Mouse (Mus musculus): ENCODE results near the gene Gm45799.

The Gm45799 gene

DNA sequence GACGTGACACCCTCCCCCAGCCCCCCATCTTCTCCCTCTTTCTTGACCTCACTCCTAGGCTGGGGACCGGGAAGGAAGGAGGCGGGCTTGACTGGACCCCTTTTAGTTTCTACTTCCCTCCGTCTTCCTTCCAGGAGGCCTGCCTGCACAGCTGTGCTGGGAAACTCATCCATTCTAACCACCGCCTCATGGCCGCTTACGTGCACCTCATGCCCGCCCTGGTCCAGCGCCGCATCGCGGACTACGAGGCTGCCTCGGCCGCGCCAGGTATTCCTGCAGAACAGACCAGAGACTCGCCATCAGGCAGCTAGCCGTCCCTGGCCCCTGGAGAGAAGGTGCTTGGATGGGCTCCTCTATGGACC, 523 bp downstream of the Gm45799 start:
- DNase-seq (ENCODE audit: extremely low spot score, low read depth, low spot score): no peak

DNA sequence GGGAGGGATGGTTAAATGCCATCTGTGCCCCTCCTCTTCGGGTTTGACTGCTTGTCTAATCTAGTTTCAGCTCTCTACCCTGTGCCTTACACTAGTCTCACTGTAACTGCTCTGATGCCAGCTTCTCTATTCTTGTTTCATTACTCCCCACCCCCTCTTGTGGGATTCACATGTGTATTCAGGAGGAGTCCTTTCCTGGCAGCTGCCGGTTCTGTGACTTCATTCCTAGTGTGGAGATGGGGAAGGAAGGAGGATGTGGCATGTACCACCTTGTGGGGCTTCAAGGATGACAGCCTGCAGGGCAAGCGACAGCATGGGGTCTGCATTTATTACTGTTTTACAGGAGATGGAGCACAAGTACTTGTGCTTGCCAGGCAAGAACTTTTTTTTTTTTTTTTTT, 1.6 kb downstream of the Gm45799 start:
- DNase-seq (ENCODE audit: extremely low spot score, low read depth, low spot score): no peak

DNA sequence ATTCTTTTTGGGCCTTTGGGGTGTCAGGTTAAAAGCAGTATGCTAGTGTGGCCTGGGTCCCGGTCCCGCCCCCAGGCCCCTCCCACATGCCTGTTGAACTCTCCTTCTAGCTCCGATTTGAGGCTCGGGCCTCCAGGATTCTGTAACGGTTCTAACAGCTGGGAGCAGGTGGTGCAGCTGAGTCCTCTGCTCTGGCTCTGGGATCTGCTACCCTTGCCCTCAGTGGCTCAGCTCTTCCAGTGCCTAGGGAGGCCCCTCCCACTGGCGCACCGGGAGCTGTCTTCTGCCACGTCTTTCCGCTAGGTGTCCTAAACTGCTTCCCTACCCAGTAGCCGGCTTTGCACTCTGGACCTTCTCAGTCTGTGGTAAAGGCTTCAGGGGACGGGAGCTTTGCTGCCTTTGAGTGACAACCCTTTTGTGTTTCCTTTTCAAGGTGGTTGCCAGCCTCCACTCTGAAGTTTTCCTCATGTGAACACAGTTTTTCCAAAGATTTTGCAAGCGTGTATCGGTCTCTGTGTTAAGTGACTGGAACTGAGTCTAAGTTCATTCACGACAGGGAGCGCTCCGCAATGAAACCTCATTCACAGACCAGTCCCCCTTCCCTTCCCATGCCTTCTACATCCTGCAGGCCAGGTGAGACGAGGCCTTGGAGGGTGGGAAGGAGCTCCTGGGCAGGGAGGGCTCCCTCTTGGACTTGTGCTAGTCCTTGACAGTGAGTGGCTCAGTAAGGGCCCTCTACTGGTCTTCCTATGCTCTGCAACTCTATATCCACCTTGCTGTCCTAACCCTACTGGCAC, 10.5 kb downstream of the Gm45799 start, which contains the start of gene Dnhd1:
Gene Dnhd1, plus strand, starts transcription at position 189 of the 797 bp plus-strand sequence.
- DNase-seq (ENCODE audit: extremely low spot score, low read depth, low spot score): no peak

DNA sequence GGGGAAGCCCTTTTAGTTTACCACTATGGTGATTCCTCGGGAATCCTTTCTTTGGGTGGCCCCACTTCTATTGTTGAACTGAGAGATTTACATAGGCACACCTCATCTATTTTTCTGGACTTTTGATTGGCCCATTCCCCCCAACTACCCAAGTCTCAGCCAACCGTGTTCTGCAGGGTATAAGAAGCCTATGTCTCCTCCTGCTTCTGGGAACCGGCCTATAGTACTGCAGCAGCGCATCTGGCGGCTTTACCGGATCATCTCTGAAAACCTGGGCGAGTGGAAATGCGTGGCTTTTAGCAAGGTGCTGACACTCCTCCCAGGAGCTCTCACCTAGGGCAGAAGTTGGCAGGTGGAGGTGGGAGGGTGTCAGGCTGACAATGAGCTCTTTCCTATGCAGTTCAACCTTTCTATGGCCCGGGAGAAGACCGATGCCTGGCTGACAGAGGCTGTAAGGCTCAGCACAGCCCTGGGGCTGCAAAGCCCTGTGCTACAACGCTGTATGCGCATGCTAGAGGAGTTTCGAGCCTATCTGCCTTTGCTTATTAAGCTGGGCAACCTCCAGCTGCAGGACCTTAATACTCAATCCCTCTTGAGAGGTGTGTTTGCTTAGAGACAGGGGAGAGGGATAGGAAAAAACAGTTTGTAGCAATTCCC, 45.3 kb downstream of the Gm45799 start:
- DNase-seq (ENCODE audit: extremely low spot score, low read depth, low spot score): no peak

DNA sequence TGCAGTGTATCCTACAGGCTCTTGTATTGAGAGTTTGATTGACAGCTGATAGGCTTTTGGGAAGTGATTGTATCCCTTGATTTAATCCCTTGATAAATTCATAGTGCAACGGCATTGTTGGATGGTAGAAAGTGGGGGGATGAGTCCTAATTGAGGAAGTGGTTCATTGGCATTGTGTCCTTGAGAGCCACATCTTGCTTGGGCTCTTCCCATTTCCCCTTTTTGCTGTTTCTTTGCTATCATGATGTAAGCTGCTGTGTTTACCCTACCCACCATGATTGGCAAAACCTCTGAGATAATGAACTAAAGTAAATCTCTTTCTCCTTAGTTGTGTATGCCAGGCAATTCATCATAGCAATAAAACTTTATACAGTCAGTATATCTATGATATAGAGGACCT, 50.5 kb downstream of the Gm45799 start:
- no peak for DNase-seq (ENCODE audit: extremely low spot score, low read depth, low spot score)

DNA sequence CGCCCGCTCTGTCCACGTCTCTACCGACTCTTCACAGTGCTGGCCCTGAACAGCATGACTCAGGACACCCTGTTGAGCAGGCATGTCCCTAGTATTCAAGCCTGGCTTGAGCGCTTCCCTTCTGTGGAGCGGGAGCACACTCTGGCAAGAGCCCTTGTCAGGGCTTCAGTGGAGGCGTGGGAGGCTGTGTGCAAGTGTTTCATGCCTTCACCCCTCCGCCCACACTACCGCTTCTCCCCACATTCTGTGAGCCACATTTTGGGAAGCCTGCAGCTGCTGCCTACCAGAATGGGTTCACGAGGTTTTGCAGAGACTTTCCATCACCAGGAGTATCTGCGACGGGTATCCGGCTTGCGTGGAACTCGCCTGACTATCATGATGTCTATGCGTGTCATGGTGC, 62.8 kb downstream of the Gm45799 start:
- DNase-seq (ENCODE audit: extremely low spot score, low read depth, low spot score): no peak

DNA sequence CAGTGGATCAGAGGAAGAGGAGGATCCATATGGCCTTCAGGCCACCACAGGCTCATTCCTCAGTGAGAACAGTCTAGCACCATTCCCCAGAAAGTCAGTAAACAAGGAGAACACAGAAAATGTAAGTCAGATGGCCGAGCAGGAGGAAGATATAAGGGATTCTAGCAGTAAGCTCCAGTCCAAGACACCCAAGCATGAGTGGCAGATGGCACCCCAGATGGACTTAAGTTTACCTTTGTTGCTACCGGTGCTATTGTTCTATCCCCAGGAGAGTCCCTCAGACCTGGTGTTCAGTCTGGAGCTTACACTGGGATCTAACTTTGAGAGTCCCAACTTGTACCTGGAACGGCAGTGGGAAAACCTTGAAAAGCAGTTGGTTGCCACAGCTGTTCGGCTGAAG, 63.5 kb downstream of the Gm45799 start:
- no peak for DNase-seq (ENCODE audit: extremely low spot score, low read depth, low spot score)

DNA sequence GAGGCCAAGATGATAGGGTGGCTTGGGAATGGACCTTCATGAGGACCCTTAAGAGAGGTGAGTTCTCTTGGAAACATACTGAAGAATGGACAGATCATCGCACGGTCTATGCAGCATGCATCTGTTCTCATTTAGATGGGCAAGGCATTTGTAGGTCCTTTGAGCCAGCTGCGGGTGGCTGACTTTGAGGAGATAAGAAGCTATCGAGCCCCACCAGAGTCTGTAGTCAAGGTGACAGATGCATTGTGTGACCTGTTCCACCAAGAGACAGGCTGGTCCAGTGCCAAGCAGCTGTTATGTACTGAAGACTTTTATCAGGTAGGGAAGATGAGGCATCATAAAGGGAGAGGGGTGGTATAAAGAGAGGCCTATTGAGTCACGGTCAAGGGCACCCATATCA, 68.4 kb downstream of the Gm45799 start:
- no peak for DNase-seq (ENCODE audit: extremely low spot score, low read depth, low spot score)

DNA sequence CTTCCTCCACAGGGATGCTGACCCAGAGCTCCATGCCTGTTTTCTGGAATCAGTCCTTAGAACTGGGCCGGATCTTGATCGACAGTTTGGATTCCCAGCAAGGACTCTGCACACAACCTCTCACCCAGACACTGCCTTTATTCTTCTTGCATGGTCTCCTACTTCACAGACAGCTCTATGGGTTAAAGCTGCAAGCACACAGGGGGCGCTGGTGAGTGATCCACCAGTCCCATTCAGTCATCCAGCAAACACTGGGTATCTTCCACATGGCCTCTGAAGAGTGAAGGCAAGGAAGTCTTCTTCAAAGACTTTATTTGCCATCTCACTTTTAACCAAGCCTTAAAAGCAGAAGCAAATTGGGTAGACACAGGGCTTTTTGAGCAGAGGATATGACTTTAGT, 75.0 kb downstream of the Gm45799 start:
- DNase-seq (ENCODE audit: extremely low spot score, low read depth, low spot score): no peak

DNA sequence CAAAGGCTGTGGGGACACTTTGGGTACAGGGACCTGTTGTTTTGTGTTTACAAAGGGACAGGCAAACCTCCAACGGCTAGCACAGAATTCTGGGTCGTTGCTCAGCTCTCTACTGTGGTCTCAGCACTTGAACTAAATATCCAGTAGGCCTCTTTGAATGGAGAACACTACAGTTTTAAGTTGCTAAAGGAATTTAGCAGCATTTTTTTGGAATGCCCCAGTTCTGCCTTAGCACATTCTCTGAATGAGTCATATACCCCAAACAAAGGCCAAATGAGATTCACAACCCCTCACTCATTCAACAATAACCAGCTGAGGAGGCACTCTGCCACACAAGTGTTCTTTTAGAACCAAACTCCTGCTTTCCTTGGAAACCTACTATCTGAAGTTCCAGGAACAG, 81.6 kb downstream of the Gm45799 start:
- DNase-seq (ENCODE audit: extremely low spot score, low read depth, low spot score): no peak

DNA sequence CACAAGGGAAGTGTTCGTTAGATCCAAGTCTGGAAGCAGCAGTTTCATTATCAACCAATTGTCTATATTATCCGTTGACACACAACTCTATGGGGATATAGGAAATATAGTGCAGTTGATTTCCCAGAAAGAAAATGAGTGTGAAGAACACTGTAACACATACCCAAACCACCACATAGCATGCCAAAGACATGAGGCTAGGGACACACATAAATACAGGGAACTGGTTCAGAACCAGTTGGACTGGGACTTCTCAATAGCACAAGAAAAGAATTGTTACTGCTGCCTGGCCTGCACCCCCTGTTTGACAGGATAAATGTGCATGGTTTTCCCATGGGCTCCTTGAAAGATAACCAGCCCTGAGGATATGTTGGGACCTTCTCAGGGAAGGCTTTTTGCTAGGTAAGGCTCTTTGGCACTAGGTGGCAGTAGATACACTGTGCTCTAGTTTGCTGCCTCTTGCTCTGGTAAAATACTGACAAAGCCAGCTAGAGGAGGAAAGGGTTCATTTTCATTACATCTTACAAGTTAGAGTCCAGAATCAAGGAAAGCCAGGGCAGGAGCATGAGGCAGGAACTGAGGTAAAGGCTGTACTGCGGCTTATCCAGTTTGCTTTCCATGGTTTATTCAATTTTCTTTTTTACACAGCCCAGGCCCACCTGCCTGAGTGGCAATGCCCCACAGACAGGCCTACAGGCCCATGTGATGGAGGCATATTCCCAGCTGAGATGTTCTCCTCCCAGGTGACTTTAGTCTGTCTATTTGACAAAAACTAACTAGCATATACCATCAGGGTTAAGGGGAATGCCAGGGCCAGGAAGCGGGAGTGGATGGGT, 86.0 kb downstream of the Gm45799 start:
- DNase-seq (ENCODE audit: extremely low spot score, low read depth, low spot score): no peak

DNA sequence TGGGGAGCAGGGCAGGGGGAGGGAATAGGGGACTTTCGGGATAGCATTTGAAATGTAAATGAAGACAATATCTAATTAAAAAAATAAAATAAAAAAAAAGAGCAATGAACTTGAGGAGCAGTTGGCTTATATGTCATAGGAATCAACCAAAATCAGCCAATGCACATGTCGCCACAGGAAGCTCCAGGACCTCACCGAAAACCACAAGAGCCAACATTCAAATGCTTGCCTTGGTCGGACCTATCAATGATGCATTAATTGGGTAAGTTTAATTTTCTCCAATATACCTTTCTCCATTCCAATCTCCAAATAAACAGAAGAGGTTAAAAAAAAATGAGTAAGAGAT, 86.6 kb downstream of the Gm45799 start:
- no peak for DNase-seq (ENCODE audit: extremely low spot score, low read depth, low spot score)

DNA sequence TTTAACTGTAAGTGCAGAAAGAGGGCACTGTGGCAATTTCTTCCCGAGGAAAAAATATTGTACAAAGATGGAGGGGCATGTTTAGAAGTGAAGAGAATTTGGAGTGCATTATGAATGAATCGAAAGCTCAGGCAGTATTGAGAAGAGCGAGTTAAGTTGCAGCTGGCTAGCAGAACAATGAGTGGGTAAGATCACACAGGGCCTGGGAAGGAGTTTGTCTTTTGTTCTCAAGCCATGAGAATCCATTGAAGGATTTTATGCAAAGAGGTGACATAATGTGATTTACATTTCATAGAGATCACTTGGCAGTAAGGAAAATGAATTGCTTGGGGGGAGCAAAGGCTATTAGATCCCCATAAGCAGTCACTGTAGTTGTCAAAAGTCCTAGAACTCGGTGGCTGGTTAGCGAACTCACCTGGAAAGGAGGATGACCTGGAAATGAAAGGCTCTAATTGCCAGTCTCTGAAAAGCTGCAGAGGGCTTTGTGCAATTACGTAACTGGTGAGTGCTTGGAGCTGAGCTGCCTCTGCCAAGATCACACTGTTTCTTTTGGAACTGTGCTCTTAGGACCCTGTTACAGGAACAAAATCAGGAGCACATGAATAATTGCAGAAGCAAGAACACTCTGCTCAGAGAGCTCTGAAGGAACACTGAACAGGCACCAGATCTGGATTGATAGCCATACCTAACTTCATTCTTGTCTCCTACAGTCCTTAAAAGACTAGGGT, 88.5 kb downstream of the Gm45799 start:
- DNase-seq (ENCODE audit: extremely low spot score, low read depth, low spot score): no peak

DNA sequence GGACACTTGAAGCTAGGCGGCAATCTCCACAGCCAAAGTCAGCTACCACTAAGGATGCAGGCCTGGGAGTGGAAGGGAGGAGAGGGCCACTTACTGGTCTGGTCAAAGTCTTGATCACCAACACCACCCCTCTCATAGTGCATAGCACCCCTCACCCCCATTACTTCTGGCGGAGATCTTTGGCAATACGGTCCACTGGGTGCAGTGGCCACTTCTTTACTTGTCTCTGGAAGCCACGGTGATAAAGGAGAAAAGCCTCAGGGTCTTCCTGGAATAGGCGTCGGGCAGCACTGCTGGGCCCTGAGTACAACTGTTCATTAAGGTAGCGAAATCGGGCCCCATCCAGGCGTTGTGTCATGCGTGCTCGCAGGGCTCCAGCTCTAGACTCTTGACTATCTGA, 93.5 kb downstream of the Gm45799 start:
- no peak for DNase-seq (ENCODE audit: extremely low spot score, low read depth, low spot score)
